Mouse (Mus musculus): ENCODE data around the gene Slc22a23.

GRCm38 (mm10) chr13:34214855-34215254 lies 130.1 kb downstream of the Slc22a23 start:
- TF ChIP-seq CTCF (IDR thresholded peaks at IDR 0.05; ENCODE audit: low read depth) (no peak), EP300 (IDR thresholded peaks at IDR 0.05; ENCODE audit: low read depth) (no peak)
